Mouse (Mus musculus): ENCODE measurements around the gene Fam186b.

Fam186b gene

GRCm38 (mm10) chr15:99295484-99295981, at the start of gene Fam186b:
Gene Fam186b, minus strand, starts transcription at chr15:99295888.
- peak; percentile 57 to 71 for DNase-seq (ENCODE audit: low spot score in 2 of 2)

- DNase-seq (ENCODE audit: low spot score in 2 of 2), result no peak
Measured at GRCm38 (mm10) chr15:99344961-99345360, 49.3 kb upstream of the Fam186b start.

GRCm38 (mm10) chr15:99344148-99344870, 48.6 kb upstream of the Fam186b start:
- DNase-seq (ENCODE audit: low spot score in 2 of 2), result no peak

- DNase-seq (ENCODE audit: low spot score in 2 of 2), result peak; percentile 74 to 86
Measured at GRCm38 (mm10) chr15:99343414-99344147, 47.9 kb upstream of the Fam186b start.

GRCm38 (mm10) chr15:99342194-99342981, 46.7 kb upstream of the Fam186b start:
- DNase-seq (ENCODE audit: low spot score in 2 of 2), result no peak

GRCm38 (mm10) chr15:99341102-99341501, 45.4 kb upstream of the Fam186b start:
- DNase-seq (ENCODE audit: low spot score in 2 of 2), result no peak

GRCm38 (mm10) chr15:99339669-99340068, 44.0 kb upstream of the Fam186b start:
- DNase-seq (ENCODE audit: low spot score in 2 of 2), result no peak

- no peak for DNase-seq (ENCODE audit: low spot score in 2 of 2)
Measured at GRCm38 (mm10) chr15:99338916-99339315, 43.2 kb upstream of the Fam186b start.

- DNase-seq (ENCODE audit: low spot score in 2 of 2), result no peak
Measured at GRCm38 (mm10) chr15:99335801-99336320, 40.2 kb upstream of the Fam186b start.

GRCm38 (mm10) chr15:99334500-99334899, 38.8 kb upstream of the Fam186b start:
- peak in 1 of 2 experiments; percentile 33 for DNase-seq (ENCODE audit: low spot score in 2 of 2)

GRCm38 (mm10) chr15:99333676-99334065, 38.0 kb upstream of the Fam186b start:
- no peak for DNase-seq (ENCODE audit: low spot score in 2 of 2)

GRCm38 (mm10) chr15:99332921-99333675, 37.4 kb upstream of the Fam186b start:
- peak; percentile 69 to 74 for DNase-seq (ENCODE audit: low spot score in 2 of 2)

- DNase-seq (ENCODE audit: low spot score in 2 of 2), result no peak
Measured at GRCm38 (mm10) chr15:99332111-99332510, 36.4 kb upstream of the Fam186b start.

- no peak for DNase-seq (ENCODE audit: low spot score in 2 of 2)
Measured at GRCm38 (mm10) chr15:99331341-99331740, 35.7 kb upstream of the Fam186b start.

GRCm38 (mm10) chr15:99330324-99330723, 34.6 kb upstream of the Fam186b start:
- no peak for DNase-seq (ENCODE audit: low spot score in 2 of 2)

- DNase-seq (ENCODE audit: low spot score in 2 of 2), result no peak
Measured at GRCm38 (mm10) chr15:99328011-99328410, 32.3 kb upstream of the Fam186b start.

- no peak for DNase-seq (ENCODE audit: low spot score in 2 of 2)
Measured at GRCm38 (mm10) chr15:99326959-99327358, 31.3 kb upstream of the Fam186b start.

- no peak for DNase-seq (ENCODE audit: low spot score in 2 of 2)
Measured at GRCm38 (mm10) chr15:99326407-99326806, 30.7 kb upstream of the Fam186b start.

GRCm38 (mm10) chr15:99325598-99325997, 29.9 kb upstream of the Fam186b start:
- no peak for DNase-seq (ENCODE audit: low spot score in 2 of 2)

- no peak for DNase-seq (ENCODE audit: low spot score in 2 of 2)
Measured at GRCm38 (mm10) chr15:99324151-99324550, 28.5 kb upstream of the Fam186b start.

- no peak for DNase-seq (ENCODE audit: low spot score in 2 of 2)
Measured at GRCm38 (mm10) chr15:99320978-99321377, 25.3 kb upstream of the Fam186b start.

Data from right cerebral cortex, postnatal 10 days (tissue).